Mouse (Mus musculus): ENCODE measurements around the gene Atrx.

- no peak for TF ChIP-seq EP300 (IDR thresholded peaks at IDR 0.05; ENCODE audit: low read depth)
- TF ChIP-seq CTCF (IDR thresholded peaks at IDR 0.05; ENCODE audit: low read depth), result no peak
These were observed 355 bp upstream of the Atrx start for GRCm38 (mm10) chrX:105929478-105930038.
